Mouse (Mus musculus) erythroblast, embryonic 14.5 days (primary cell): Measurements from ENCODE around the gene Clp1. TPM values are rescaled to one million over a fixed set of nuclear protein-coding genes. Genes with fewer than 3 reads are reported as not detected.

ENCODE experiments used
- H3K27me3 ChIP-seq: 2 replicates; pipeline ENCODE4 v1.6.1; 2012; ENCODE audit warnings: inconsistent platforms; ENCODE audit not compliant: control insufficient read depth
- H3K36me3 ChIP-seq: 2 replicates; pipeline ENCODE4 v1.6.1; 2012; ENCODE audit warnings: mild to moderate bottlenecking, inconsistent platforms; ENCODE audit not compliant: control insufficient read depth
- H3K4me1 ChIP-seq: 2 replicates; pipeline ENCODE4 v1.6.1; 2012; ENCODE audit warnings: inconsistent platforms; ENCODE audit not compliant: control insufficient read depth
- H3K4me3 ChIP-seq: replicated peaks from 2 replicates; pipeline ENCODE3; 2012; ENCODE audit warnings: moderate library complexity, mild to moderate bottlenecking, inconsistent platforms
- H3K9me3 ChIP-seq: 2 replicates; pipeline ENCODE4 v1.6.1; 2012; ENCODE audit warnings: low read length, inconsistent platforms, mixed read lengths; ENCODE audit not compliant: control insufficient read depth
- GATA1 ChIP-seq: IDR thresholded peaks from 2 replicates; pipeline ENCODE4 v1.6.1; 2012; ENCODE audit warnings: low read length, inconsistent platforms, mixed read lengths
- TAL1 ChIP-seq: IDR thresholded peaks from 3 replicates; pipeline ENCODE4 v1.6.1; 2012; ENCODE audit warnings: low read length, inconsistent platforms, mixed read lengths
- polyA plus RNA-seq: library from polyadenylated mRNA; stranded (reverse); fragments of >175 nt; gene quantifications from 2 replicates; pipeline ENCODE4 v1.2.3, GENCODE M21; 2012

Gene Clp1
- polyA plus RNA-seq, 1 experiment = 0.22 TPM

DNA sequence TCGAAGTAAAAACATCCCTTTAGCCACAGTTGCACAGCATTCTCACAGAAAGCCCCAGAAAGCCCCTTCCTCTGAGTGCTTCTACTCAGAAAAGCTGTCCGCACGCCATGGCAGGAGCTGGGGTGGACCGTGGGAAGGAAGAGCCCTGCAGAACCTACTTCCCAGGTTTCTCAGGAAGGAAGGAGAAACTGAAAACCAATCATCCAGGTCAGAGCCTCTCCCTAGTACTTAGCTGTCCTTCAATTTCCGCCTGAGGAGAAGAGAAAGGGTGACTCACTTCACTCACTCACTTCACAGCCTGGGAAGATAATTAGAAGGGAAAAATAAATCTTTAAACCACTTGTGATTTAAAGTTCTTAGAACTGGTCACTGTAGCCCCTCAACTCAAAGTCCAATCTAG lies 22.8 kb downstream of the Clp1 start:
- Histone ChIP-seq H3K4me1 (peaks cover 46% of the 10 kb centered on the region), H3K36me3 (peaks cover 97% of the 10 kb centered on the region), H3K27me3 (no peaks in the 10 kb centered on the region), H3K4me3 (no peak overlapping the region), H3K9me3 (no peaks in the 10 kb centered on the region)
- TF ChIP-seq GATA1 (no peak), TAL1 (no peak)

DNA sequence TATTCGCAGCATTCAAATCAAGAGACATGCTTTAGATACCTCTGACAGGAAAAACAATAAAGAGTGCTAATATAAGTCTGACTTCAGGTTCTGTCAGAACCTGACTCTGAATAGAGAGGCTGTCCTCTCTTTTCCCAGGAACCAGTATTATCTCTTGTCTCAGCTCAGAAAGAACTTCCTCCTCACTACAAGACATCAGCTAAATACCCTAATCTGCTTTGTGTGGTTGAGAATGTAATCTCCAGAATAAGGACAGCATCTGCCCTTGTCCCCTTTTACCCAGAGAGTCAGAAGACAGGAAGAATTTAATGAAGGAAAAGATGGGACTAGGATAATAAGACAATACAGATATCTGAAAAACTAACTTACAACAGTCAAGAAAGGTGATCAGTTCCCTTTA lies 23.7 kb downstream of the Clp1 start:
- no peak overlapping the region for H3K4me3 ChIP-seq
- H3K27me3 ChIP-seq = no peaks in the 10 kb centered on the region
- H3K9me3 ChIP-seq = no peaks in the 10 kb centered on the region
- peaks cover 97% of the 10 kb centered on the region for H3K36me3 ChIP-seq
- TF ChIP-seq TAL1 (no peak), GATA1 (no peak)
- H3K4me1 ChIP-seq = peaks cover 37% of the 10 kb centered on the region

DNA sequence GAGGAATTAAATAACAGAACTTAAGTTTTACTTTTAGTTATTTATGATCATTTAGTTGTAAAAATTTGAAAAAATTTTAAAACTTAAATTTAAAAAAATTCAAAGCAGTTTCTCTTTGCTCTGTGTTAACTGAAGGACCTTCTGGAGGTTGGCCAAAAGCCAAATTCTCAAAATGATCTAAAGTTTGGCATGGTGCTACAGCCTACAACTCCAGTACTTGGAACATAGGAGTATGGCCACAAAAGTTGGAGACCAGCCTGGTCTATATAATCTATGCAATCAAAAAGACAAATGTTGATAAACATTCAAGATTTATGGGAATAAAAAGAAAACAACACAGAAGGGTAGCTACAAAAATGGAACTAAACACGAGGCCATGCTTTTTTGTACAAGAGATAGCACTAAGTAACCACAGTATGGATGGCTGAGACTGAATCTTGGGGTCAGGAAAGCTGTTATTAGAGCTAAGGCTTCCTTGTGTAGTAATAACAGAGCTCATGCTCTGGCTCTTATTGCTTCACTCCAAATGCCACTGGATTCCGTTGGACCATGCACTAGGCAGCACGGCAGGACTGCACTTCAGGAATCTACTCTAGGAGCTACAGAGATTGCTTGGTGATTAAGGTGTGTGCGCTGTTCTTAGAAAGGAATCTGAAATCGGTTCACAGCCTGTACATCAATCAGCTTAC lies 32.0 kb downstream of the Clp1 start:
- Histone ChIP-seq H3K4me3 (no peak overlapping the region), H3K4me1 (peaks cover under 1% of the 10 kb centered on the region), H3K36me3 (peaks cover 97% of the 10 kb centered on the region), H3K9me3 (no peaks in the 10 kb centered on the region), H3K27me3 (no peaks in the 10 kb centered on the region)
- TF ChIP-seq TAL1 (no peak), GATA1 (no peak)

DNA sequence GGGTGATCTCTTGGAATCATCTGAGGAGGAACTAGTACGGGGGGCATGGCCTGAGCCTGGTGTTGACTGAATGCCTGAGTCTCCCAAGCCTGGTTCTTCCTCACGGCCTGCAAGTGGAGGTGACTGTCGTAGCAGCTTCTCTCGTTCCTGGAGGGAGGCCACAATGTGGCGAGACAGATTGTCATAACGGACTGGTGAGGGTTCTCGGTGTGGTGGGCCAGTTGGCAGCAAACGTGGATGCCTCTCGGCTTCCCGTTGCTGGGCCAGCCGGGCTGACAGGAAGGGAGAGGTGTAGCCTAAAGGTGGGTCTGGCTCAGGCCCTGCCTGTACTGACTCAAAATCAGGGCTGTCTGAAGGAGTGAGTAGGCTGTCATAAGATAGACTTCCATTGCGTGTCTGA lies 37.1 kb downstream of the Clp1 start:
- Histone ChIP-seq H3K36me3 (peaks cover 98% of the 10 kb centered on the region), H3K27me3 (no peaks in the 10 kb centered on the region)

DNA sequence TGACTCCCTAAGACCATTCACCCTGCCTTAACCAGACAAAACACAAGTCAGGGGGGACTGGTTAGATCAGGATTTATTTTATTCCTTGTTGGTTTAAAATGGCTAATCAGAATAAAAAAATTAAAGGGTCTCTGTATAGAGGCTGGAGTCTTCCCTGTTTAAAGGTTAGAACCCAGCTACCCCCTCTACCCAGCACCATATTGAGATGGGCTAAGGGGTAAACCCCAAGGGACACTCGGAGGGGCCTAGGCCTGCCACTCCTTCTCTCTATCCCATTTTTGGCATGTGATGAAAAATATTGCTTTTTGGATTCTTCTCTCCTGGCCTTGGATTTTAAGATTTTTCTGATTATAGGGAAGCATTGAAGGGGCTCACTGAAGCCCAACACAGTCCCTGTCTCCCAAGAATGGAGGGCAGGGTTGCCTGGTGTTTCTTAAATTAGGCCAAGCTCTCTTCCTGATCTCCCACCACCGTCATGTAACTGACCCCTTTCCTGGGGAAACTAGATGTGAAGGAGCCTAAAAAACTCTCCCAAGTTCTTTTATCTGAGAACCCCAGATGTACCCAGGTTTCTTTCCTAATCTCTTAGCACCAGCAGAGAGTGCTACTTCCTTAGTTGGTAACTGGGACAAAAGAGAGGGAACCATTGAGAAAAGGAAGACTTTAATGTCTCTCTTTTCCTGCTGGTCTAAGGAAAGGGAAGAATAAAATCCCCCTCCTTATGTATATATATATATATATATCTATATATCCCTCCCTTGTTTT lies 38.9 kb downstream of the Clp1 start:
- Histone ChIP-seq H3K36me3 (peaks cover 95% of the 10 kb centered on the region), H3K9me3 (no peaks in the 10 kb centered on the region), H3K4me3 (no peak overlapping the region), H3K27me3 (no peaks in the 10 kb centered on the region), H3K4me1 (peaks cover 35% of the 10 kb centered on the region)
- peak; percentile 31; the same call in 1 of the 3 replicates for TF ChIP-seq TAL1
- TF ChIP-seq GATA1 = no peak

More for the DNA sequence above, 37.1 kb downstream of the Clp1 start:
- H3K4me1 ChIP-seq = peaks cover 21% of the 10 kb centered on the region
- no peak overlapping the region for H3K4me3 ChIP-seq
- no peaks in the 10 kb centered on the region for H3K9me3 ChIP-seq
- TF ChIP-seq TAL1 = no peak
- no peak for TF ChIP-seq GATA1

DNA sequence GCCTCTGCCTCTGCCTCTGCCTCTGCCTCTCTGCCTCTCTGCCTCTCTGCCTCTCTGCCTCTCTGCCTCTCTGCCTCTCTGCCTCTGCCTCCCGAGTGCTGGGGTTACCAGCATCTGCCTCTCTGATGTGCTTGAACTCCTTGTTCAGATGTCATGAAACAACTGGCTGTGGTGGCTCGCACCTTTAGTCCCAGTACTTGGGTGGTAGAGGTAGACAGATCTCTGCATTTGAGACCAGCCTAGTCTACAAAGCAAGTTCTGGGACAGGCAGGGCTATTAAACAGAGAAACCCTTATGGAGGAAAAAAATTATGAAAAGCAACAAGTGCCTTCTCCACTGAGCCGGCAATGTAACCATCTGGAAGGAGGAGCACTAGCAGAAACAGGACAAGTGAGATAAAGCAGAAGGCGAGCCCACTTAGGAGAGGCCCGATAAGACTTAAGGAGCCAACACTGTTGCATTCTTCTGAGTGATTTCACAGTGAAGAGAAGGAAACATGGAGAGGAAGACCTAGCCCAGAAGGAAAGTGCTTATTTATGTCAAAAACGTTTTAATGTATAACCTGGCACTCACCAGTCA lies 44.5 kb downstream of the Clp1 start:
- peak overlapping the region; percentile 63 for H3K4me3 ChIP-seq
- TF ChIP-seq TAL1 = peak; percentile 62; the same call in 2 of the 3 replicates
- TF ChIP-seq GATA1 = peak; percentile 88
- H3K4me1 ChIP-seq = peaks cover 59% of the 10 kb centered on the region
- H3K36me3 ChIP-seq = peaks cover 74% of the 10 kb centered on the region
- H3K9me3 ChIP-seq = no peaks in the 10 kb centered on the region
- H3K27me3 ChIP-seq = no peaks in the 10 kb centered on the region

DNA sequence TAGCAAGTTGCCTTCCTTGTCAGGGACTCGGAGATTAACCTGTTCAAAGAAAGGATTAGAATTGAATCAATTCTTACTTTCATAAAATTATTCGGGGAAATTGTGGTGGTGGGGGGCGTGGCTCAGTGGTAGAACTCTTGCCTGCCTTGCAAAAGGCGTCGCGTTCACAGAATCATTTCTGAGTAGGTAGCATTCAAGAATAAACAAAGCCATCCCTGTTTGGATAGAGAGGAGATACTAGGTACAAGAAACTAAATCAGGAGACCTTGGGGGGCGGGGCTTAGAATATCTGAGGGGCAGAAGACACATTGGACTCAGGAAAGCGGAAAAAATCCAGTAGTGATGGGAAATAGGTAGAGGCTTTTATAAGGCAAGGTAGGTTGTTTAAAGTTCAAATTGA lies 48.1 kb downstream of the Clp1 start, which contains the start of gene Tmx2:
Tmx2 (minus strand) TSS at position 125 of the 400 bp plus-strand sequence.
- H3K4me1 ChIP-seq = peaks cover 69% of the 10 kb centered on the region
- no peaks in the 10 kb centered on the region for H3K9me3 ChIP-seq
- no peaks in the 10 kb centered on the region for H3K27me3 ChIP-seq
- TF ChIP-seq TAL1 = no peak
- no peak for TF ChIP-seq GATA1
- peaks cover 63% of the 10 kb centered on the region for H3K36me3 ChIP-seq
- H3K4me3 ChIP-seq = peak within 1 kb of the TSS; percentile 78

DNA sequence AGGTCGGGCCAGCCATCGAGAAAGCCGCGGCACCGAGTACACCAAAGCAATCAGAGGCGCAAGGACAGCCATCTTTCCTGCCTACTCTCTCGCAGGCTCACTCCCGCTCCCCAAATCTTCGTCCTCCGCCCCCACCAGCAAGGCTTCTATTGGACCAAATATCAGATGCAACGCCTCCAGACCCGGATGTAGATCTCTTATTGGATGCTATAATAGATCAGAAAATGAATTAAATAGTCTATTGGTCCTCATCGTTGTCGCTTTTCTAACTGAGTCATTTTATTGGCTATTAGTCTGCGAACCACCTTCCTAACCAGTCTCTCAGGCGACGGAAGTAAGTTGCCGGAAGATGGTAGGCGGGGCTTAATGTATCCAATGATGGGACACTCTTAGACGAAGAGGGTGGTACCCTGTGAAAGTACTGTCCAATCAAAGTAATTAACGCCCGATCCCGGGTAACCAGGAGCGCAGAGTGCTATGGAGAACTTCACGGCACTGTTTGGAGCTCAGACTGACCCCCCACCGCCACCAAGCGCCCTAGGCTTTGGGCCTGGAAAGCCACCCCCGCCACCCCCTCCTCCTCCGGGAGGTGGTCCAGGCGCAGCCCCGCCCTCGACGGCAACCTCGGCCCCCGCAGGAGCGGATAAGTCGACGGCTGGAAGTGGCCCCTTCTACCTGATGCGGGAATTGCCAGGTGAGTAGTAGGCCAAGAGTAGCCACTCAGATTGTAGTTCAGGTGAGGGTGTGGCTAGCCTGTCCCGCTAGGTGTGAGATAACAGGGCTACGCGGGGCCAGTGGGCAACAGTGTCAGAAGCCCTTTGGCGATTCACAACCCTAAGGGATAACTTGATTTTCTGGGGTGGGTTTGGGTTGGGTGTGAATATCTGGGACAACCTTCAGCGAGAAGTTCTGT lies 48.9 kb downstream of the Clp1 start, which contains the start of the genes Gm28635 and Med19:
Gm28635 (minus strand) TSS at position 74 of the 913 bp plus-strand sequence.
Med19 (plus strand) TSS at position 435 of the 913 bp plus-strand sequence.
- Histone ChIP-seq H3K36me3 (peaks cover 66% of the 10 kb centered on the region), H3K9me3 (no peaks in the 10 kb centered on the region), H3K4me1 (peaks cover 63% of the 10 kb centered on the region), H3K4me3 (peak within 1 kb of the TSS; percentile 78), H3K27me3 (no peaks in the 10 kb centered on the region)
- TF ChIP-seq GATA1 = no peak
- TF ChIP-seq TAL1 = no peak
